Mouse (Mus musculus) erythroblast, embryonic 14.5 days (primary cell): ENCODE results near the gene Alpk3.

ENCODE experiments used
- GATA1 ChIP-seq: IDR thresholded peaks from 2 replicates; pipeline ENCODE4 v1.6.1; 2012; ENCODE audit warnings: low read length, inconsistent platforms, mixed read lengths
- TAL1 ChIP-seq: IDR thresholded peaks from 3 replicates; pipeline ENCODE4 v1.6.1; 2012; ENCODE audit warnings: low read length, inconsistent platforms, mixed read lengths

- TF ChIP-seq GATA1 = no peak
- no peak for TF ChIP-seq TAL1
These were observed 15.1 kb downstream of the Alpk3 start for GRCm38 (mm10) chr7:81072463-81072862.
